Mouse (Mus musculus) thymus, adult 2 months (tissue): ENCODE measurements around the gene Samd4b.

Source experiments
- CTCF ChIP-seq: fragments of 200-500 bp; IDR thresholded peaks from 2 replicates; pipeline ENCODE4 v1.5.1; 2012; ENCODE audit warnings: mild to moderate bottlenecking, control low read depth, low read length, moderate library complexity, borderline replicate concordance; ENCODE audit not compliant: control insufficient read depth, poor library complexity, insufficient read depth; ENCODE audit errors: extremely low read depth
- POLR2A ChIP-seq: fragments of 200-500 bp; IDR thresholded peaks from 2 replicates; pipeline ENCODE4 v1.6.1; 2012; ENCODE audit warnings: mild to moderate bottlenecking, low read length, control low read depth, moderate library complexity; ENCODE audit not compliant: control insufficient read depth, poor library complexity, insufficient read depth; ENCODE audit errors: extremely low read depth

GRCm38 (mm10) chr7:28583570-28584344 is 14.2 kb downstream of the Samd4b start:
- TF ChIP-seq CTCF = no peak
- TF ChIP-seq POLR2A = no peak
